Mouse (Mus musculus): ENCODE data around the gene Trim71. TPM values are rescaled to one million over a fixed set of nuclear protein-coding genes. Genes with fewer than 3 reads are reported as not detected.
"Not testable (repeated sequence)": the region's sequence is repeated elsewhere in the genome, so short reads cannot be mapped to it uniquely, and the experiment has no call there.

Trim71 gene
- polyA plus RNA-seq, 1 experiment from 2014 or later, result 0.35 TPM

- H3K36me3 ChIP-seq, result no peaks in the 10 kb centered on the region
- H3K27me3 ChIP-seq (replicated peaks), result 0 out of 2 replicates have a peak, but pooled peaks cover 1% of the 10 kb centered on the region
- no peak overlapping the region for H3K9ac ChIP-seq (replicated peaks)
- 66% methylated on average over 5 of the region's 5 CpGs for WGBS
- H3K4me1 ChIP-seq, result peaks cover 16% of the 10 kb centered on the region
- H3K27ac ChIP-seq (replicated peaks), result no peak overlapping the region
- ATAC-seq (ENCODE audit: low FRiP score), result no peak
- H3K9me3 ChIP-seq (replicated peaks), result no peaks in the 10 kb centered on the region
- H3K4me2 ChIP-seq, result no peak overlapping the region
- H3K4me3 ChIP-seq (replicated peaks), result no peak overlapping the region
These were observed 42.1 kb downstream of the Trim71 start for GRCm38 (mm10) chr9:114522041-114522440.

DNA sequence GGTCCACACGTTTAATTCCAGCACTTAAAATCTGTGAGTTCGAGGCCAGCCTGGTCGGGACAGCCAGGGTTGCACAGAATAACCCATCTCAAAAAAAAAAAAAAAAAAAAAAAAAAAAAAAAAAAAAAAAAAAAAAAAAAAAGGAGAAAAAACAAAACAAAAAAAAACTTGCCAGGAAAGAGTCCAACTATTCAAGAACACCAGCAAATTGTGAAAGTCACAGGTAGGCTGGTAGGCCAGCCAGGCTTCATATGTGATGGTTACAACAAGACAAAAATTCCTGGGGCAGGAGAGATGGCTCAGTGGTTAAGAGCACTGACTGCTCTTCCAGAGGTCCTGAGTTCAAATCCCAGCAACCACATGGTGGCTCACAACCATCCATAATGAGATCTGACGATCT, 43.6 kb downstream of the Trim71 start:
- not testable (repeated sequence) for H3K4me2 ChIP-seq; H3K4me3 ChIP-seq (replicated peaks); H3K9me3 ChIP-seq (replicated peaks); H3K27ac ChIP-seq (replicated peaks); H3K27me3 ChIP-seq (replicated peaks); H3K9ac ChIP-seq (replicated peaks); H3K4me1 ChIP-seq; ATAC-seq (ENCODE audit: low FRiP score); H3K36me3 ChIP-seq
- WGBS, result 75% methylated on average over 4 of the region's 4 CpGs

DNA sequence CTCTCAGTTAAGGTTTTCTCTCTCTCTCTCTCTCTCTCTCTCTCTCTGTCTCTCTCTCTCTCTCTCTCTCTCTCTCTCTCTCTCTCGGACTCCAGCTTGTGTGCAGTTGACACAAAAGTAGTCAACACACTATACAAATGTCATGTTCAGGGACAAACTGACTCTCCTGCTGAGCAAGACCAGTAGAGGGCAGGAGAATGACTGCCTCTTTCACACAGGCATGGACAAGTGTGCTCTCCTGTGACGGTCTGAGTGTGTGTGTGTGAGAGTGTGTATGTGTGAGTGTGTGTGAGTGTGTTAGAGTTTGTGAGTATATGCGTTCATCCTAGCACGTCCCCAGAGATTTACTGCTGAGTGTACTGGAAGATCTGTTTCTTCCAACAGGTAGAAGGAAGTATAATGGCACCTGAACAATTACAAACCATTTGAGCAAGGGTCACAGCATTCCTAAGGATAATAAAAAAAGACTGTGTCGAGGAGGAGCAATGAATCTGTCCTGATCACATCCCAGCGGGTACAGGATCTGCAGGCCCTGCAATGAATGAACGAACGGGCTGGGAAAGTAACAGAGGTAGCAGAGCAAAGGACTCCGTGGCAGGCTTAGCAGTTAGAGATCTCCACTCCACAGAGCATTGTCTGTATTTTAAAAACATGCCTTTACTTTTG, 45.2 kb downstream of the Trim71 start:
- Histone ChIP-seq H3K9ac (replicated peaks) (no peak overlapping the region), H3K36me3 (peaks cover 2% of the 10 kb centered on the region), H3K9me3 (replicated peaks) (no peaks in the 10 kb centered on the region), H3K4me3 (replicated peaks) (no peak overlapping the region), H3K4me2 (no peak overlapping the region), H3K4me1 (no peaks in the 10 kb centered on the region), H3K27ac (replicated peaks) (no peak overlapping the region), H3K27me3 (replicated peaks) (no peaks in the 10 kb centered on the region)
- no peak for ATAC-seq (ENCODE audit: low FRiP score)
- WGBS, result 41% methylated on average over 9 of the region's 9 CpGs

- Histone ChIP-seq H3K4me3 (replicated peaks) (no peak overlapping the region), H3K27me3 (replicated peaks) (no peaks in the 10 kb centered on the region), H3K27ac (replicated peaks) (no peak overlapping the region), H3K36me3 (peaks cover 11% of the 10 kb centered on the region), H3K4me1 (no peaks in the 10 kb centered on the region), H3K4me2 (no peak overlapping the region), H3K9me3 (replicated peaks) (peaks cover 7% of the 10 kb centered on the region), H3K9ac (replicated peaks) (no peak overlapping the region)
- 79% methylated on average over 13 of the region's 13 CpGs for whole genome bisulfite sequencing
- no peak for ATAC-seq (ENCODE audit: low FRiP score)
These were observed 46.2 kb downstream of the Trim71 start for GRCm38 (mm10) chr9:114517924-114518497.

DNA sequence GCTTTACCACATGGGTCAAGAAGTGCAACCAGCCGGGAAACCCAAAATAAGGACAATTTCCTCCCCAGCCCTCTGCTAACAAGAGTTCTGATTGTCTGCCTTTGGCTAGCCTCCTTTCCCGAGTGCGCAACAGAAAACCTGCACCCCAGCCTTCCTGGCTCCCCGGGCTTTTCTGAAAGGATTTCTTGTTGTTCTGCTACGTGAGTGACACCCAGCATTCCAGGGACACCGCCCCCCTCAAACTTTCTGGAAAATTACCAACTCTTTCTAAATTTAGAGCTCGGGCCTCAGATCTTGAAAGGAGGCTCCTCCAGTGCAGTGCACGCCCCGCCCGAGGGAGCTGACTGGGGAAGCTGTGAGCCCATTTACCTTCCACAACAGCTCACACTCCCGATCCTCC, 48.8 kb downstream of the Trim71 start, which contains the start of gene C130032M10Rik:
TSS of gene C130032M10Rik (plus strand) at position 334 of the 400 bp plus-strand sequence.
- no peak for ATAC-seq (ENCODE audit: low FRiP score)
- WGBS, result 87% methylated on average over 11 of the region's 11 CpGs
- Histone ChIP-seq H3K4me3 (replicated peaks) (no peak within 1 kb of the TSS), H3K9me3 (replicated peaks) (peaks cover 20% of the 10 kb centered on the region), H3K9ac (replicated peaks) (no peak within 1 kb of the TSS), H3K4me2 (no peak within 1 kb of the TSS), H3K36me3 (peaks cover 17% of the 10 kb centered on the region), H3K27ac (replicated peaks) (no peak within 1 kb of the TSS), H3K4me1 (no peaks in the 10 kb centered on the region), H3K27me3 (replicated peaks) (no peaks in the 10 kb centered on the region)

DNA sequence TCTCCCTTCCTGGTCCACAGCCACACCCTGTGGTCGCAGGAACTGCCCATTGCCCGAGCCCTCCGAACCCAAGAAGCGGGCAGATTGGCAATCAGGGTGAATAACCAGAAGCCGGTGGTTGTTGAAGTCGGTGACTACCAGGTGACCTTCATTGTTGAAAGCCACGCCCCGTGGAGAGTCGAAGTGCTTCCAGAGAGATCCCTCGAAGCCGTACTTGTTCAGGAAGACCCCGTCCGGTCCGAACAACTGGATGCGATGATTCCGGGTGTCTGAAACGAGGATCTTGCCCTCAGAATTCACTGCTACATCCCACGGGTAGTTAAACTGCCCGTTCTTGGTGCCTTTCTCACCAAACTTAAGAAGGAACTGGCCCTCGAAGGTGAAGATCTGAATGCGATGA, 51.3 kb downstream of the Trim71 start:
- 98% methylated on average over 21 of the region's 21 CpGs for WGBS
- Histone ChIP-seq H3K4me2 (no peak overlapping the region), H3K4me1 (no peaks in the 10 kb centered on the region), H3K4me3 (replicated peaks) (no peak overlapping the region), H3K36me3 (peaks cover 17% of the 10 kb centered on the region), H3K27me3 (replicated peaks) (no peaks in the 10 kb centered on the region), H3K27ac (replicated peaks) (no peak overlapping the region), H3K9ac (replicated peaks) (no peak overlapping the region), H3K9me3 (replicated peaks) (peaks cover 20% of the 10 kb centered on the region)
- ATAC-seq (ENCODE audit: low FRiP score), result no peak

DNA sequence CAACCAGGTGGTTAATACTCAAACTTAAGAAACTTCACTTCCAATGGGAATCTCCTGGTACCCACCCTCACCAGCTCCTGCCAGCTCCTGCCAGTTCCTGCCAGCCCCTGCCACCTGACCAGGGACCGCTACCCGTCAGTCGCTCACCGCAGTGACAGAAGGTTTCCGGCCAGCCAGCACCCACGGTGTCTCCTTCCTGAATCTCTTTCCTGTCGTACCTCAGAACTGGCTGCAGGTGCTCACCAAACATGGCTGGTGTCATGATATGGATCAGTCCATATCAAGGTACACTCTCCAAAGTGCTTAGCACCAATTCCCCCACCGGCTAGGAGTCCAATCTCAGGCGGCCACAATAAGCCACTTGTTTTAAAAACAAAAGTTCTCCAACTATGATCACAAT, 54.4 kb downstream of the Trim71 start:
- H3K4me2 ChIP-seq, result no peak overlapping the region
- ATAC-seq (ENCODE audit: low FRiP score), result no peak
- no peaks in the 10 kb centered on the region for H3K4me1 ChIP-seq
- peaks cover 17% of the 10 kb centered on the region for H3K36me3 ChIP-seq
- H3K27me3 ChIP-seq (replicated peaks), result no peaks in the 10 kb centered on the region
- no peak overlapping the region for H3K27ac ChIP-seq (replicated peaks)
- H3K9me3 ChIP-seq (replicated peaks), result peaks cover 20% of the 10 kb centered on the region
- no peak overlapping the region for H3K4me3 ChIP-seq (replicated peaks)
- no peak overlapping the region for H3K9ac ChIP-seq (replicated peaks)
- WGBS, result 94% methylated on average over 9 of the region's 9 CpGs

GRCm38 (mm10) chr9:114507421-114507820, 56.7 kb downstream of the Trim71 start:
- 87% methylated on average over 9 of the region's 9 CpGs for WGBS

GRCm38 (mm10) chr9:114506564-114506963, 57.6 kb downstream of the Trim71 start:
- ATAC-seq (ENCODE audit: low FRiP score), result no peak
- no peaks in the 10 kb centered on the region for H3K27me3 ChIP-seq (replicated peaks)
- no peaks in the 10 kb centered on the region for H3K36me3 ChIP-seq
- no peak overlapping the region for H3K9ac ChIP-seq (replicated peaks)
- WGBS, result 80% methylated on average over 4 of the region's 4 CpGs
- no peak overlapping the region for H3K27ac ChIP-seq (replicated peaks)
- H3K9me3 ChIP-seq (replicated peaks), result 0 out of 2 replicates have a peak, but pooled peaks cover 4% of the 10 kb centered on the region
- H3K4me1 ChIP-seq, result no peaks in the 10 kb centered on the region
- no peak overlapping the region for H3K4me2 ChIP-seq
- H3K4me3 ChIP-seq (replicated peaks), result no peak overlapping the region

More at GRCm38 (mm10) chr9:114507421-114507820, 56.7 kb downstream of the Trim71 start:
- H3K4me2 ChIP-seq, result no peak overlapping the region
- ATAC-seq (ENCODE audit: low FRiP score), result no peak
- H3K27ac ChIP-seq (replicated peaks), result no peak overlapping the region
- no peaks in the 10 kb centered on the region for H3K4me1 ChIP-seq
- no peak overlapping the region for H3K4me3 ChIP-seq (replicated peaks)
- H3K9me3 ChIP-seq (replicated peaks), result peaks cover 7% of the 10 kb centered on the region; the same call in 1 of the 2 replicates
- H3K27me3 ChIP-seq (replicated peaks), result no peaks in the 10 kb centered on the region
- H3K36me3 ChIP-seq, result peaks cover under 1% of the 10 kb centered on the region; the same call in 1 of the 2 replicates
- no peak overlapping the region for H3K9ac ChIP-seq (replicated peaks)

- Histone ChIP-seq H3K27me3 (replicated peaks) (0 out of 2 replicates have a peak, but pooled peaks cover 3% of the 10 kb centered on the region), H3K4me3 (replicated peaks) (no peak within 1 kb of the TSS), H3K9me3 (replicated peaks) (no peaks in the 10 kb centered on the region), H3K4me2 (no peak within 1 kb of the TSS), H3K9ac (replicated peaks) (no peak within 1 kb of the TSS), H3K27ac (replicated peaks) (no peak within 1 kb of the TSS), H3K36me3 (no peaks in the 10 kb centered on the region), H3K4me1 (no peaks in the 10 kb centered on the region)
- 89% methylated on average over 9 of the region's 9 CpGs for WGBS
- ATAC-seq (ENCODE audit: low FRiP score), result no peak
These were observed 59.4 kb downstream of the Trim71 start, which contains the start of gene Ccr4 for GRCm38 (mm10) chr9:114504816-114505215. Ccr4 (minus strand) TSS chr9:114504916.

- Histone ChIP-seq H3K27me3 (replicated peaks) (0 out of 2 replicates have a peak, but pooled peaks cover 8% of the 10 kb centered on the region), H3K9me3 (replicated peaks) (no peaks in the 10 kb centered on the region), H3K4me1 (peaks cover 3% of the 10 kb centered on the region), H3K4me3 (replicated peaks) (no peak overlapping the region), H3K4me2 (no peak overlapping the region), H3K36me3 (no peaks in the 10 kb centered on the region), H3K9ac (replicated peaks) (no peak overlapping the region), H3K27ac (replicated peaks) (no peak overlapping the region)
- 78% methylated on average over 15 of the region's 15 CpGs for WGBS
- ATAC-seq (ENCODE audit: low FRiP score), result no peak
These were observed 61.3 kb downstream of the Trim71 start for GRCm38 (mm10) chr9:114502711-114503427.

All from neural tube, embryonic 15.5 days (tissue).